Mouse (Mus musculus) cerebellum, postnatal 25 days (tissue): Measurements from ENCODE around the gene Dmtf1.

Experiments
- DNase-seq, 2 experiments: peaks; one replicate each; pipeline ENCODE4 v3.0.0; 2021; ENCODE audit warnings: mixed read lengths in 2 of 2

The Dmtf1 gene

DNA sequence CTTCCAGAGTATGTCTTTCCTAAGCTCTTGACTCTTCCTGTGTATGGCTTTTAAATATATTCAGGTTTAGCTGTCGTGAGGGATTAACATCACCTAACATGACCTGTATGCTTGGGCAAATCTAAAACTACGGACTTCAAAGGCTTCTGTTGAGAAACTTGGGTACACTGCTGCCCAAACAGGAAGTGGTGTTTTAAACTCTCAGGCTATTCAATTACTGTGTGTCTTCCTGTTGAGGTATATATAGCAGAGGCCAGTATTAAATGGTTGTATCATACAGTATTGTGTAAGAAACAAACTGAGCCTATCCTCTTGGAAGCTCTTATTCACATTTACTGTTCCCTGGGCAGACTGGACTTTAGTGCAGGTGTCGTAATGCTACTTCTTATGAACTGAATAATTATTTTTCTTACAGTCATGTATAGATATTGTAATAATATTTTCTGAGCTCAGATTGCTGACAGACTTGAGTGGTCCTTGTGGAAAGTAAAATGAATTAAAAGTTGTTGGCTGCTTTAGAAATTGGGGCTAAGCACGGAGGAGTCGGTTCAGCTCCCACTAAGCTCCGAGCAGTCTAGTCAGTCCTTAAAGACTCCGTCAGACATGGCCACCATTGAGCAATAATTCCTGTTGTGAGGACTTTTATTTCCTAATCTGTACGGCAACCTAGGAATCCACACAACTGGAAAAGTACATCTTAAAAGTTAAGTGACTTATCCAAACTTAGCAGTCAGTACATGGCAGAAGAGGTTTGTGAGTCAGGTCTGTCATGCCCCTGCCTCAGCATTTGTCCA is 54.1 kb downstream of the Dmtf1 start:
- no peak for DNase-seq

DNA sequence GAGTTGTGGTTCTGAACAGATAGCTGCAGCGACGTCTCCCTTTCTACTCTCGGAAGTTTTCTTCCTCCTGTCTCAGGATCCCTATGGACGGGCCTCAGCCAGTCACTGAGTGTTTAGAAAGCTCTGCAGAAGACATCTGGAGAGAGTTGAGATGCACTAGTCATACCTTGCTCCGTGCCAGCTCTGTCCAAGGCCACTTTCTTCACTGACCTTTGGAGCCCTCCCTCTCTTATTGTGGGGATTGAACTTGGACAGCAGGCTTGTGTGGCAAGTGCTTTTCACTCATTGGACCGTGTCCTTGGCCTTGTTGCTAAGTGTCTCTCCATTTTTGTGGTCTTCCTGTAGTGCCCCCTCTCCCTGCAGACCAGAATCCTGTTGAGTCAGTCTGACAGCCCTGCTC is 54.8 kb downstream of the Dmtf1 start:
- DNase-seq = no peak

DNA sequence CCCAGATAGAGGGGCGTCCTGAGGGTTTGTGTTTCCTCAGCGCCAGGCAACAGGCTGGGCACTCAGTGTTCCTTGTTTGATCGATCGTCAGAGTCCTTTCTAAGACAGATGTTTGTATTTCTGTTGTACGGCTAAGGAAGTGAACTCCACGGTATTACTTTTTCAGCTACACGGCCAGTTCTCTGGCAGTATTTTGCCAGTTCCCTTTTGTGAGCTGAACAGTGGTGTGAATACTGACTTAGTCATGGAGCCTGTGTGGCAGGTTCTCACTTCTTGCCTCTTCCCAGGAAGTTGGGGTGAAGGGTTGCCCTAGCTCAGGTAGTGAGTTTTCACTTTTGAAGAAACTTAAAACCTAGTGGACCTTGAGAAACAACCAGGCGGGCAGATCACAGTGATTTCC is 57.6 kb downstream of the Dmtf1 start:
- no peak for DNase-seq

DNA sequence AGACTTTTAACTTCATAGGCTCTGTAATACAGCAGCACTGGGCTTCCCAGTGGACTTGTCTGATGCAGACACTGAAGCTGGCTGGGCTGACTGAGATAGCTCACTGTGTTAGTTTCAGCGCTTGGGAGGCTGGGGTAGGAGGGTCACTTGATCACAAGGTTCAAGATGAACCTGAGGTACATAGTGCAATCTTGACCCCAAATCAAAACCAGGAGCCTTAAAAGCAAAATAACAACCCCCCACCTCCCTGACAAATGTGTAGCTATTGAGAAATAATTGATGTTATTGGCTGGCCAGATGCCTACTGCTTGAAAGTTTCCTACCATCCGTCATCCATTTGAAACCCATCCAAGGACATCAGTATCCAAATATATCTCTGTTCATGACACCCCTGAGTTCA is 58.9 kb downstream of the Dmtf1 start:
- no peak for DNase-seq

DNA sequence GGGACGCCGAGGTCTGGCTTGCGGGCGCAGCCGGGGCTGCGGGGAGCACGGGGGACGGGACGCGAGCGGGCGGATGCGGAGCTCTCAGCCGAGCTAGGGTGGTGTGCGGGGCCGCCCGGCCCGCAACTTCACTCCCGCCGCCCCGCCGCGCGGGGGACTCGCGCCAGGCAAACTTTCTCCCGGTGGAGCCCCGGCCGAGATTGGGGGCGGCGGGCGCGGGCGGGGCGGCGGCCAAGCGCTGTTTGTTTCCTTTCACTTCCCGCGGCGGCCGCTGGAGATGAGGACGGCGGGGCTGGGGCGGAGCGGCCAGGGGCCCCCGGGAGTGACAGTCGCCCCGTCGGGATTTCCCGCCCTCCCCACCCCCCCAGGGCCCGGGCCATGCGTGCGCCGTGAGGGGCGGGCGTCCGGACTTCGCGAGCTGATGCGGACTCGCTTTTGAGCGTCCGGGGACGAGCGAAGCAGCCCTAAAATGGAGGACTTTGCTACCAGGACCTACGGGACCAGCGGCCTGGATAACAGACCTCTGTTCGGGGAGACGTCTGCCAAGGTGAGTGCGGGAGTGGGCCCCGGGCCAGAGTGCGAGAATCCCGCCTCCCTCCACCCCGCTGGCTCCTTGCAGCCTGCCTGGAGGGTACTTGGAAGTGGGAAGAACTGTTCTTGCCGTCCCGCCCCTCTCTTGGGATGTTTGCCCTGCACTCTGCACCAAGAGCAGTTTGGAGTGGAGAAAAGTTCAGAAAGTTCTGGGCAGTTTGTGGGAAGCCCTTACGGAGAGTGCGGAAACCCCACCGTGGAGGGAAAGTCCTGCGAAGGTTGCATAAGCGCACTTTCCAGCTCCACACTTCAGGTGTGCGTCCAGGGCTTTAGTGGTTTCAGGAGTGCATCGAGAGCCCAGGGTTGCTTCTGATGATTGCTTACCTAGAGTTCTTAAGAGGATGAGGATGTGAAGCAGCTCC is 60.5 kb downstream of the Dmtf1 start:
- peak; percentile 72 to 78 for DNase-seq

DNA sequence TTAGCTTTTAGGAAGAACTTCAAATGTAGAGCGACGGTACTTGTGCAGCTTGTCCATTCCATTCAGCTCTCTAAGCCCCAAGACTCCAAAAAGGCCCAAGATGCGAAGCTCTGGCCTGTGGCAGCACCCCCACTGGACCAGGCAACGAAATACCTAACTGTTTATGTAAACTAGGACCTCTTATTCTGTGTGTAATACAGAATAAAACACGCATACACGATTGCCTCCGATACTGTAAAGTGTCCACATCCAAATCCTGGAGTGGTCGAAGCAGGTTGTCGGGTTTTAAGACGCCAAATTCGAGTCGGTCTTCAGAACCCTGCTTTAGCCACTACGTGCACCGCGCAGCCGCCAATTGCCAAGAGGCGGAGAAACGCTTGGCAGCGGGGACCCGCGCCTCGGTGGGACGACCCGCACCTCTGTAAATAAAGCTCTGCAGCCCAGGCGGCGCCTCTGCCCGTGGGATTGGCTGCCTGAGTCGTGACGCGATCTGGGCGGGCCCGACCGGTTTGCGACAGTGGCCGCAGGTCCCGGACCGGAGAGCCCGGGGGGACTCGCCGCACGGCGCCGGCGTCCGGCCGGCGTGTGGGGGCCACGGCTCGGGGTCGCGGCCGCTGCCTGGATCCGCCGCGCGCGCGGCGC is 61.2 kb downstream of the Dmtf1 start, which contains the start of gene Tmem243:
Tmem243 (plus strand) TSS at position 462 of the 642 bp plus-strand sequence.
- DNase-seq = peak; percentile 92

DNA sequence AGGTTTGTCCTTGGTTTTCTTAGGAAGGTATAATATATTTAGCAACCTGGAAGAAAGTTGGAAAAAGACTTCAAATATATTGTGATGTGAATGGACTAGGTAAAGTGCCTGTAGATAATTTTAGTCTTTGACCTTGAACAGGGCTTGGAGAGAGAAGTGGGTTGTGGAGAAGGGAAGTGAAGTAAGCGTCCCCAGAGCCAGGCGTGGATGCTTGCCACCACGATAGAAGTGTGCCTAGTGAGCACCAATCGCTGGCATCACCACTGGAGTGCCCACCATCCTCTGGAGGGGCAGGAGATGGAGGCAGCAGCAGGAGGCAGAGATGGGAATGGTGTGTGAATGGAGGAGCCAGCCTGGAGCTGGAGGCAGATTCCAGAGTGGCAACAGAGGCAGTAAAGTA is 68.1 kb downstream of the Dmtf1 start:
- DNase-seq = no peak

DNA sequence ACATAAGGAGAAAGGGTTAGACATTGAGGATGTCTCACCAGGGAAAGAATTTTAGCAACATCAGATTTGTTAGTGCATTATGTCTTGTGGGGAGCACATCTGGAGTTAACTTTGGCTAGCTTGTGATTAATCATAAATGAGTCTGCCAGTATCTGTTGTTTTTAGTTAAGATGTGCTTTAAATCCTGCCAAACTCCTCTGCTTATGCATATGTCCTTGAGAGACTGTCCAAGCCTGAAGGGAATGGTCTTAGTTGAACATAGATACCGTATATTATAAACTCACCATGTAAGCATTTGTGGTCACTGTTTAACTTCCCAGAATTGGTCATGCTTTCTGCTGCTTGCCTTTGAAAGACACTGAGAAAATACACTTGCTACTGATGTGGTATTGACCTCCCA is 68.9 kb downstream of the Dmtf1 start:
- DNase-seq = no peak

DNA sequence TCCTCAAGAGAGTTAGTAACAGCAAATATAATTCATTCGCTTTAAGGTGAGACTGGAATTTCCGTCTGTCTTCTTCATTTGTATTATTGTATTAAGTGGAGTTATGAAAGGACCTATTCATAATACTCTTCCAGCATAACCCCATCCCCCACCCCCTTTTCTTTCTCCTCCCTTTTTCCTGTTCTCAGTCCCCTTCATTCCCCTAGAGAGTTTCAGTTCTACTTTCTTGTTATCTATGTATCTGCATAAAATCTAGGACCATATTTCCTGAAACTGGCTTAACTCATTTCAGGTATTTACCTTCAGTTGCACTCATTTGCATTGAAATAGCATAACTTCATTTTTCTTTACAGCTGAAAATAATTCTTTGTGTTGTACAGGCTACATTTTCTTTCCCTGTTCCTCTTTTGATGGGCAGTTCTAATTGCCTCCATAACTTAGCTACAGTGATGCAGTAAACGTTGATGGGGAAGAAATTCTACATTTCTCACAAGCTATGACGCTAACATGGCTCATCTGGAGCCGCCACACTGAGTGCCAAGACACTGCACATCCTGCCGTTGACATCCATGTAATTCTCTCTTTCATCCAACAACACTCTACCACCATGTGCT is 71.0 kb downstream of the Dmtf1 start:
- DNase-seq = no peak

DNA sequence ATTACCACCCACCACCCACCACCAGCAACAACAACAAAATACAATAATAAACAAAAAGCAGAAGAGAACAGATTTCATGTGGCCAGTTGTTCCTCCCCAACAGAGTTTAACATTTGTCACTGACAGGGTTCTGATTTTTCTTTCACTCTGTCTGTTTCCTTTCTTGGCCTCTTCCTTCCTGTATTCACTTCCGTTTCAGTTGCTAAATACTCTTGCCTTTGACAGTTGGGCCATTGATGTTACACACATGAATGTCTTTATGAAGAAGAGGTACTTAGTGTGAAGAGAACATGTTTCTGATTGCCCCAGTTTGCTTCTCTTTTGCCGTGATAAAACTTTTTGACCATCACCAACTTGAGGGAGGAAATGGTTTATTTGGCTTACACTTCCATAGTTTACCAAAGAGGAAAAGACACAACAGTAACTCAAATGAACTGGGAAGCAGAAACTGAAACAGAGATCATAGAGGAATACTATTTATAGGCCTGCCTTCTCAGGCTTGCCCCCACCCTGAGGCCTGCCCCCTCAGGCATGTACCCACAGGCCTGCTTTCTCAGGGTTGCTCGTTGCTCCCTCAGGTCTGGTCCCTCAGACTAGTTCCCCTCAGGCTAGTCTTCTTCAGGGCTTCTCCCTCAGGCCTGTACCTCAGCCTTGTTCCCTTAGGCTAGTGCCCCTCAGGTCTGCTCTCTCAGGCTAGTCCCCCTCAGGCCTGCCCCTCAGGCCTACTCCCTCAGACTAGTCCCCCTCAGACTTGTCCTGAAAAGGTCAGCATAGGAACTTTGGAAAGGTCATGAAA is 74.5 kb downstream of the Dmtf1 start:
- no peak for DNase-seq

DNA sequence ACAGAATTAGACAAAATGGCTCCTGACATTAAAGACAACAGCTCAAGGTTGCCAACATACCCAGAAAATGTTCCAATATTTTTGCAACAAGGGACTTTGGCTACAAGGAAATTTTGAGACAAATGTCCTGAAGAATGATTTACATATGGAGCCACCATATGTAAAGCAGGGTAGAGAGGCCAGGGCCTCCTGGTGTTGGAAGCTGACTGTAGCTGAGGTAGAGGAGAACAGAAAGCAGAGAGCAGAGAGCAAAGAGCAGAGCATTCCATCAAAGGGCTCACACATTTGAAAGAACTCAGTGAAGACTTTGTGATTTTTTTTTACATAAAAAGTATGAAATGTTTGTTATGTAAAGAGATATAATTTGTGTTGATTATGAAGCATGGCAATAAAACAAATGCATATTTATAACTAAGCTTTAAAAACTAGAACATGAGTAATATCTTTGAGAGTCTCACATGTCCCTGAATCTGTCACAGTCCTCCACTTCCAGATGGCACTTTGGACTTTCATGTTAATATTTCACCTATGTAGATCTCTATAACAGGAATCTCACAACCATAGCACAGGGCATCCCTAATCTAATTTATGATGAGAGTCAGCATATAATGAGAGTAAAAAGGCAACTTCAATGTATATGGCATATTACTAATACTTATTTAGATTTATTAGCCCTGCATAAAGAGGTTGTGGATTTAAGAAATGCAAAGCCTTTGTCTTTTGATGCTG is 81.6 kb downstream of the Dmtf1 start:
- no peak for DNase-seq

DNA sequence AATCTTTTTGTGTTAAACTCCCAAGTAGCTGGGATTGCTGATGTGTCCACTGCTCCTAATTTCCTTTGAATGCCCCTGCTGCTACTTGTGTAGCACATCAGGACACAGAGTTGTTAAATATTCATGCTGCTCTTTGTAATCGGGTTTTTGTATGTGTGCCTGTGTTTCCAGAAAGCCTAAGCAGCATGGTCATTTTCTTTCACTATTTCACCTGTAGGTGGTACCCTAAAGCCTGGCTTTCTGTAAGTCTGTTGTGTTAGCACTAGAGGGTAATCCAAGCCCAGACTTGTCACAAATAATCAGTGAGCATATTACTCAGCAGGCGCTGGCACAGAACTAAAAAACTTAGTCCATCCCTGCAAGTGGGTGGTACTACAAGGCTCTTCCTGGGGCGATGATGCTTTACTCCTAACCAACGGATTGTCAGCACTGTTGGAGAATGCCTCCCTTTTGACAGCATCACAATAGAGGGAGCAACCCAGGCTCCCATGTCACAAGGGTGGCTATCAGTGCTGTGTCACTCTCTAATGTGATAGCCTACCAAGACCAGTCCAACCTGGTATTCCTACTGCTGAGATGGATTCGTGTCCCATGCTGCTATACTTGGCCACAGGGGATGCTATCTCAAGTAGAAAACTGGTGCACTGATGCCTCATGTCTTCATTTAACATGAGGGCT is 88.3 kb downstream of the Dmtf1 start:
- DNase-seq = peak in 1 of 2 experiments; percentile 12

DNA sequence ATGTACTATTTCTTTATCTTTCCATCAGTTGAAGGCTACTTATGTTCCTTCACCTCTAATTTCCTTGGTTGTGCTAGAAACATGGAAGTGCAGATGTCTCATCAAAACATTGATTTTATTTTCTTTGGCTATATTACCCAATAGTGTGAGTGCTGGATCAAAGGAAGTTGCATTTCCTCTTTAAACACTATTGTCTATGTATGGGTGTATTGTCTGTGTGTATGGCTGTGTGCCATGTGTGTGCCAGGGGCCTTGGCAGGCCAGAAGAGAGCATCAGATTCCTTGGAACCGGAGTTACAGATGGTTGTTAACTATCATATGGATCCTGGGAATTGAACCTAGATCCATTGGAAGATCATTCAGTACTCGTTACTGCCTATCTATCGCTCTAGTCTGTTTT is 90.2 kb downstream of the Dmtf1 start:
- no peak for DNase-seq

DNA sequence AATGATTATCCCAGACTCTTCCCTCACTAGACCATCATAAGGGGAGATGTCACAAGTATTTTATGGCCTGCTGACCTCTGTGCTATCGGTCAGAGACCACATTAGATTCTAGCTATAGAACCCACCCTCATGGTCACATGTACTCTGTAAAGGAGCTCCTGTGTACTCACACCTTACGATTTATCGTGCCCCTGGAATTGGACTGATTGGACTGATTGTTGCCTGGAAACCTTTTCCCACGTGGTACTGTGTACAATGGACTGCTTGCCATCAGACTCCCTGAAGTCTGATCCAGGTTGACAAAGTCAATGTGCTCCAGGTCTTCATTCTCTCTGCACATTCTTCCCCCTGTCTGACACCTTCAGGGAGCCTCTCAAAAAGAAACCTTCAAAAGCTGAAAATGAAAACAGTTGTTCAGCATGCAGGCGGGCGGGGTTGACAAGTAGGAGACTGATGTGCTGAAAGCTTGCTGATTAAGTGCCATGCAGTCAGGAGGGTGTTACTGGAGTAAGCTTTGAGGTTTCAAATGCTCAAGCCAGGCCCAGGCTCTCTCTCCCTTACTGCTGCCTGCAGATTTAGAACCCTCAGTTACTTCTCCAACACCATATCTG is 91.9 kb downstream of the Dmtf1 start:
- no peak for DNase-seq

DNA sequence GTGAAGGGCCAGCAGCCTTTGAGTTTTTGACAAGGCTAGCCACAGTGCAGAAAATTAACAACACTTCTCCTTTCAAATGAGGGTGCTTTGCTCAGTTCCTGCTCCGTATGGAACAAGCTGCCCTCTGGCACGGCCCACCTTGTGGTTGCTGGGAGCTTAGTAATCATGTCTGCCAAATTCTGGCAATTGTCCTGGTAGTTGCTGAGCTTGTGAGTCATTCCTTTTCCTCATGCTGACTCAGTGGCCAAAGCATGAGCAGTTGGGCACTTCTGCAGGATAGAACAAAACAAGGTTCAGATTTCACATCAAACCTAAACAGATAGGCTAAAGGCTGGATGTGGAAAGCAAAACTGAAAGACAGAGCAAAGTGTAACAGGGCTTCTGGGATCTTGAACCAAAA is 92.7 kb downstream of the Dmtf1 start:
- DNase-seq = peak; percentile 71 to 83
